Mouse (Mus musculus): ENCODE results near the gene Mettl24.
"Not testable (repeated sequence)": the region's sequence is repeated elsewhere in the genome, so short reads cannot be mapped to it uniquely, and the experiment has no call there.

Mettl24 gene

GRCm38 (mm10) chr10:40736172-40736571 is 53.1 kb downstream of the Mettl24 start:
- DNase-seq (ENCODE audit: low spot score in 2 of 2) = peak in 1 of 2 experiments; percentile 16

GRCm38 (mm10) chr10:40737274-40738112 is 54.4 kb downstream of the Mettl24 start:
- peak in 1 of 2 experiments; percentile 41 for DNase-seq (ENCODE audit: low spot score in 2 of 2)

- DNase-seq (ENCODE audit: low spot score in 2 of 2) = peak in 1 of 2 experiments; percentile 14
Measured at GRCm38 (mm10) chr10:40740696-40741095, 57.6 kb downstream of the Mettl24 start.

GRCm38 (mm10) chr10:40750293-40751047 is 67.4 kb downstream of the Mettl24 start:
- DNase-seq (ENCODE audit: low spot score in 2 of 2) = no peak

GRCm38 (mm10) chr10:40751157-40751556 is 68.1 kb downstream of the Mettl24 start:
- DNase-seq (ENCODE audit: low spot score in 2 of 2) = no peak

GRCm38 (mm10) chr10:40753036-40753435 is 70.0 kb downstream of the Mettl24 start:
- DNase-seq (ENCODE audit: low spot score in 2 of 2) = no peak

- no peak for DNase-seq (ENCODE audit: low spot score in 2 of 2)
Measured at GRCm38 (mm10) chr10:40758171-40759010, 75.3 kb downstream of the Mettl24 start.

- DNase-seq (ENCODE audit: low spot score in 2 of 2) = not testable (repeated sequence)
Measured at GRCm38 (mm10) chr10:40759391-40760194, 76.5 kb downstream of the Mettl24 start.

GRCm38 (mm10) chr10:40760195-40761009 is 77.3 kb downstream of the Mettl24 start:
- no peak for DNase-seq (ENCODE audit: low spot score in 2 of 2)

- no peak for DNase-seq (ENCODE audit: low spot score in 2 of 2)
Measured at GRCm38 (mm10) chr10:40761010-40761752, 78.1 kb downstream of the Mettl24 start.

GRCm38 (mm10) chr10:40762624-40763023 is 79.5 kb downstream of the Mettl24 start:
- peak; percentile 58 to 78 for DNase-seq (ENCODE audit: low spot score in 2 of 2)

GRCm38 (mm10) chr10:40763084-40763720 is 80.1 kb downstream of the Mettl24 start:
- DNase-seq (ENCODE audit: low spot score in 2 of 2) = no peak

- no peak for DNase-seq (ENCODE audit: low spot score in 2 of 2)
Measured at GRCm38 (mm10) chr10:40772266-40772665, 89.2 kb downstream of the Mettl24 start.

GRCm38 (mm10) chr10:40775151-40775550 is 92.1 kb downstream of the Mettl24 start:
- DNase-seq (ENCODE audit: low spot score in 2 of 2) = no peak

GRCm38 (mm10) chr10:40775655-40776054 is 92.6 kb downstream of the Mettl24 start:
- DNase-seq (ENCODE audit: low spot score in 2 of 2) = no peak

- DNase-seq (ENCODE audit: low spot score in 2 of 2) = no peak
Measured at GRCm38 (mm10) chr10:40777171-40777570, 94.1 kb downstream of the Mettl24 start.

- no peak for DNase-seq (ENCODE audit: low spot score in 2 of 2)
Measured at GRCm38 (mm10) chr10:40778472-40778871, 95.4 kb downstream of the Mettl24 start.

GRCm38 (mm10) chr10:40790406-40790805 is 107.3 kb downstream of the Mettl24 start:
- DNase-seq (ENCODE audit: low spot score in 2 of 2) = no peak

GRCm38 (mm10) chr10:40792115-40792514 is 109.0 kb downstream of the Mettl24 start:
- DNase-seq (ENCODE audit: low spot score in 2 of 2) = no peak
